Mouse (Mus musculus) midbrain, postnatal 0 days (tissue): Measurements from ENCODE around the gene Ddx46. TPM values are rescaled to one million over a fixed set of nuclear protein-coding genes. Genes with fewer than 3 reads are reported as not detected.
"Not testable (repeated sequence)": the region's sequence is repeated elsewhere in the genome, so short reads cannot be mapped to it uniquely, and the experiment has no call there.

Source experiments
- ATAC-seq: fragments of 200-750 bp; cut with Nextera tagmentation; 2 replicates; pipeline ENCODE4 v1.8.0; 2017; ENCODE audit warnings: moderate number of reproducible peaks, mild to moderate bottlenecking, moderate TSS enrichment, moderate library complexity; ENCODE audit not compliant: low FRiP score
- DNase-seq: peaks from one replicate; pipeline ENCODE4 v3.0.0-alpha.2; 2015; ENCODE audit warnings: low spot score
- H3K27ac ChIP-seq: fragments of 300-500 bp; sonication (generic); 2 replicates; pipeline ENCODE4 v1.5.1; 2014; ENCODE audit warnings: low read depth, mild to moderate bottlenecking, low read length, mixed read lengths
- H3K27me3 ChIP-seq: fragments of 300-500 bp; sonication (generic); 2 replicates; pipeline ENCODE4 v1.6.1; 2014; ENCODE audit warnings: low read length, control low read depth, mixed read lengths; ENCODE audit not compliant: insufficient read depth
- H3K36me3 ChIP-seq: fragments of 300-500 bp; sonication (generic); 2 replicates; pipeline ENCODE4 v1.6.1; 2014; ENCODE audit warnings: low read length, control low read depth, mixed read lengths; ENCODE audit not compliant: insufficient read depth
- H3K4me1 ChIP-seq: fragments of 300-500 bp; sonication (generic); 2 replicates; pipeline ENCODE4 v1.6.1; 2014; ENCODE audit warnings: mild to moderate bottlenecking, control low read depth, antibody characterized with exemption, low read length, mixed read lengths; ENCODE audit not compliant: insufficient read depth
- H3K4me2 ChIP-seq: fragments of 300-500 bp; sonication (generic); 2 replicates; pipeline ENCODE4 v1.6.1; 2014; ENCODE audit warnings: low read depth, mild to moderate bottlenecking, low read length, mixed read lengths; ENCODE audit not compliant: poor library complexity, severe bottlenecking
- H3K4me3 ChIP-seq: fragments of 300-500 bp; sonication (generic); 2 replicates; pipeline ENCODE4 v1.5.1; 2014; ENCODE audit warnings: low read depth, mild to moderate bottlenecking, low read length, moderate library complexity
- H3K9ac ChIP-seq: fragments of 300-500 bp; sonication (generic); replicated peaks from 2 replicates; pipeline ENCODE4 v1.6.1; 2014; ENCODE audit warnings: mild to moderate bottlenecking, low read length, moderate library complexity, mixed read lengths; ENCODE audit not compliant: poor library complexity, severe bottlenecking
- H3K9me3 ChIP-seq: fragments of 300-500 bp; sonication (generic); 2 replicates; pipeline ENCODE4 v1.6.1; 2016; ENCODE audit warnings: low read length, control low read depth
- CTCF ChIP-seq: IDR thresholded peaks from 2 replicates; pipeline ENCODE4 v1.5.1; 2016; ENCODE audit warnings: antibody characterized with exemption, mild to moderate bottlenecking
- WGBS: fragments of 180-500 bp; shearing (Covaris S2); extraction: QIAGEN DNeasy Blood & Tissue Kit; methylation state at CpG from one replicate; pipeline ENCODE4 v1.1.7; 2014; 5-methylcytosine and 5-hydroxymethylcytosine counted together
- polyA plus RNA-seq: library from polyadenylated mRNA; unstranded; fragments of >200 nt; fragmentation: Nextera tagmentation; extraction: Ambion mirVana; gene quantifications from 2 replicates; pipeline ENCODE4 v1.2.1, GENCODE M21; 2015
- total RNA-seq: library from RNA; depleted of rRNA; stranded (reverse); fragments of >200 nt; gene quantifications from 2 replicates; pipeline ENCODE4 v1.2.3, GENCODE M21; 2014

The Ddx46 gene
- total and polyA plus RNA-seq, 2 experiments from 2014 or later = 21.9 to 22.3 TPM

DNA sequence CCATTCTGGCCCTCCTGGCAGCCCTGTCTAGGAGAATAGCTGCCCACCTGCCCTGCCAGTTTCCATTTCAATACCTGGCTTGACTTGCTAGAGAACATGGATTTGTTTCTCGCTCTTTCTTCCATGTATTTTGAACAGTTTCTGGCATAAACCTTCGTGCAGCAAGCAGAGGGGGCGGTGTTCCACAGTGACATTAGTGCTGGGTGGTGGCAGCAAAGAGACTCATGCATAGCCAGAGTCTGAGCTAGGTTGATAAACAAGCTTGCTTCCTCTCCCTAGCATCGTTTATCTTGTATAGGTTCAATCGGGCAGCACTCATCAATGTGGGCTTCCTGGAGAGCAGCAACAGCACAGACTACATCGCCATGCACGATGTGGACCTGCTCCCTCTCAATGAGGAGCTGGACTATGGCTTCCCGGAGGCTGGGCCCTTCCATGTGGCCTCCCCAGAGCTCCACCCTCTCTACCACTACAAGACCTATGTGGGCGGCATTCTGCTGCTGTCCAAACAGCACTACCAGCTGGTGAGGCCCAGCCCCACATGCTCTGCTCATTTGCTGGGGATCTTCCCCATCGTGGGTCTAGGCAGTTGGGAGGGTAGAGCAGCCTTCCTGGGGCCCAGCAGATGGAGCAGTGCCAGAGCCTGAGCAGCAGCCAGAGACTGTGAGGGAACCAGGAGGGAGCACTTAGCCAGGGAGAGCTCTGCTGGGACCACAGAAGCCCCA, 27.8 kb upstream of the Ddx46 start:
- no peak for ATAC-seq
- no peak overlapping the region for H3K4me2 ChIP-seq
- DNase-seq = no peak
- H3K9ac ChIP-seq = no peak overlapping the region
- H3K27me3 ChIP-seq = no peaks in the 10 kb centered on the region
- no peaks in the 10 kb centered on the region for H3K9me3 ChIP-seq
- H3K4me1 ChIP-seq = no peaks in the 10 kb centered on the region
- H3K27ac ChIP-seq = no peak overlapping the region
- no peak overlapping the region for H3K4me3 ChIP-seq
- peaks cover 46% of the 10 kb centered on the region for H3K36me3 ChIP-seq
- no peak for TF ChIP-seq CTCF
- WGBS = 79% methylated on average over 10 of the region's 10 CpGs

DNA sequence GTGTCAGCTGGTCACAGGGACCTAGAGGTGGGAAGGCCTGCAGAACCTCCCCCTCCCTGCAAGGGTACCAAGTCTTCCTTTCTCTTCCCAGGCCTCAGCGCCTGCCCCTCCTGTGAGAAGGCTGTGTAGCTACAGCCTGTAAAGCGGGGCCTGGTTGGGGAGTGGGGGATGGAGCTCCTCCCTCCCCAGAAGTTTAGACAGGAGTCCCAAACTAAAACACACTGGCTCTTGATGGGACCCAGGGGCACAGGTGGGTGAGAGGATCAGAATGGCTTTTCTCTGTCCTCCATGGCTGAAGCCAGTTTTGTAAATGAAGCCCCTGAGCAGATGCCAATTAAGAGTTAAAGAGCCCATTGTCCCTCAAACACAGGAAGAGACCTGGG, 27.2 kb upstream of the Ddx46 start:
- no peak overlapping the region for H3K4me3 ChIP-seq
- peaks cover 46% of the 10 kb centered on the region for H3K36me3 ChIP-seq
- no peak for DNase-seq
- H3K27me3 ChIP-seq = no peaks in the 10 kb centered on the region
- ATAC-seq = no peak
- no peak overlapping the region for H3K27ac ChIP-seq
- no peak overlapping the region for H3K4me2 ChIP-seq
- WGBS = 85% methylated on average over 2 of the region's 2 CpGs
- no peaks in the 10 kb centered on the region for H3K9me3 ChIP-seq
- no peaks in the 10 kb centered on the region for H3K4me1 ChIP-seq
- TF ChIP-seq CTCF = no peak
- no peak overlapping the region for H3K9ac ChIP-seq

DNA sequence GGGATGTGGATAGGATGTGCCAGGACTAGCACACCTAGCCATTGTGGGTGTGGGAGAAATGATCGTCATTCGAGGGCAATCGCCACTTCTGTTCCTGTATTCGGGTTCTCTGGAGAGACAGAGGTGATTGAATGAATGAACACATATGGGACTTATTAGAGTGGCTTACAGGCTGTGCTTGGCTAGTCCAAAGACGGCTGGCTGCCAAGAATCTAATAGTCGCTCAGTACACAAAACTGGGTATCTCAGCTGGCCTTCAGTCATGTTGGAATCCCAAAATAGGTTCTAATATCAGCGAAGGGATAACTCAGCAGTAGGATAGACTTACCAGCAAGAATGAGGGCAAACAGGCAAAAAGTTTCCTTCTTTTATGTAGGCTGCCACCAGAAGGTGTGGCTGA, 22.8 kb upstream of the Ddx46 start:
- H3K36me3 ChIP-seq = peaks cover 28% of the 10 kb centered on the region
- 89% methylated on average over 7 of the region's 7 CpGs for WGBS
- no peaks in the 10 kb centered on the region for H3K9me3 ChIP-seq
- no peaks in the 10 kb centered on the region for H3K27me3 ChIP-seq
- H3K4me3 ChIP-seq = no peak overlapping the region
- no peak for ATAC-seq
- no peak overlapping the region for H3K4me2 ChIP-seq
- H3K27ac ChIP-seq = no peak overlapping the region
- TF ChIP-seq CTCF = no peak
- no peaks in the 10 kb centered on the region for H3K4me1 ChIP-seq
- no peak overlapping the region for H3K9ac ChIP-seq
- DNase-seq = no peak

- Histone ChIP-seq H3K4me3 (no peak overlapping the region), H3K9ac (no peak overlapping the region), H3K4me1 (no peaks in the 10 kb centered on the region), H3K36me3 (peaks cover 14% of the 10 kb centered on the region), H3K4me2 (no peak overlapping the region), H3K27ac (no peak overlapping the region), H3K9me3 (no peaks in the 10 kb centered on the region), H3K27me3 (no peaks in the 10 kb centered on the region)
- TF ChIP-seq CTCF = no peak
- no peak for ATAC-seq
- no peak for DNase-seq
- WGBS = 59% methylated on average over 5 of the region's 5 CpGs
Measured at GRCm38 (mm10) chr13:55613471-55613870, 21.4 kb upstream of the Ddx46 start.

DNA sequence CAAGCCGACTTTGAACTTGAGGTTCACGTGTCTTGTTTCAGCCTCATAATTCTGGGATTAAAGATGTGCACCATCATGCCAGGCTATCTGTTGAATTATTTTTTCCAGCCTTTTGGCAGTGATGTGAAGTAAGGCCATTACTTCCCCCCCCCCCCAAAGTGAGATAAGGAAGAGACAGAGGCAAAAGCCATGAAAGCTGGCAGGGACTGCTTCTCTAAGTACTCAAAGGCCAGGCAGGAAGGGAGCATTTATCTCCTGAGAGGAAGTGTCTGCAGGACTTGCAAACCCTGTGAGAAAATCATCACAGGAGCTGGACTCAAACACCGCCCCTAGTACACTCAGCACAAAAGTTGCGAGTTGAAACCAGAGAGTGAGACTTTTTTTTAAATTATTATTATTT, 15.5 kb upstream of the Ddx46 start:
- Histone ChIP-seq H3K9ac (no peak overlapping the region), H3K4me2 (no peak overlapping the region), H3K27me3 (no peaks in the 10 kb centered on the region), H3K27ac (no peak overlapping the region), H3K4me3 (no peak overlapping the region), H3K4me1 (peaks cover 3% of the 10 kb centered on the region; the same call in 1 of the 2 replicates), H3K9me3 (no peaks in the 10 kb centered on the region), H3K36me3 (no peaks in the 10 kb centered on the region)
- DNase-seq = no peak
- TF ChIP-seq CTCF = no peak
- 88% methylated on average over 4 of the region's 4 CpGs for WGBS
- no peak for ATAC-seq

DNA sequence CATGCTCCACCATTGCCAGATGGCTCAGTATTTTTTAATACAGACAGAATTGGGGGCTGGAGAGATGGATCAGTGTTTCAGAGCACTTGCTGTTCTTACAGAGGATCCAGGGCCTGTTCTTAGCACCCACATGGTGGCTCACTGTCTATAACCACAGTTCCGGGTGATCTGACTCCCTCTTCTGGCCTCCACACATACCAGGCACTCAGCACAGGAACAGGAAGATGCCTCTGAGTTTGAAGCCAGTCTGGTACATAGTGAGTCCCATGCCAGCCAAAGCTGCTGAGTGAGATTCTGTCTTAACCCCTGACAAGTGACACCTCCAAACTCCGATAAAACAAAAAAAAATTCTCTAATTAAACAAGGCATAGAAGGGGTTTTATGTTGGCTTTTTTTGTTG, 14.6 kb upstream of the Ddx46 start:
- 89% methylated on average over 2 of the region's 2 CpGs for WGBS
- no peaks in the 10 kb centered on the region for H3K27me3 ChIP-seq
- no peak overlapping the region for H3K4me2 ChIP-seq
- no peaks in the 10 kb centered on the region for H3K9me3 ChIP-seq
- peaks cover 4% of the 10 kb centered on the region; the same call in 1 of the 2 replicates for H3K4me1 ChIP-seq
- no peak for TF ChIP-seq CTCF
- no peak for DNase-seq
- H3K4me3 ChIP-seq = no peak overlapping the region
- no peak overlapping the region for H3K27ac ChIP-seq
- ATAC-seq = no peak
- H3K36me3 ChIP-seq = no peaks in the 10 kb centered on the region; the same call in 1 of the 2 replicates
- H3K9ac ChIP-seq = no peak overlapping the region

DNA sequence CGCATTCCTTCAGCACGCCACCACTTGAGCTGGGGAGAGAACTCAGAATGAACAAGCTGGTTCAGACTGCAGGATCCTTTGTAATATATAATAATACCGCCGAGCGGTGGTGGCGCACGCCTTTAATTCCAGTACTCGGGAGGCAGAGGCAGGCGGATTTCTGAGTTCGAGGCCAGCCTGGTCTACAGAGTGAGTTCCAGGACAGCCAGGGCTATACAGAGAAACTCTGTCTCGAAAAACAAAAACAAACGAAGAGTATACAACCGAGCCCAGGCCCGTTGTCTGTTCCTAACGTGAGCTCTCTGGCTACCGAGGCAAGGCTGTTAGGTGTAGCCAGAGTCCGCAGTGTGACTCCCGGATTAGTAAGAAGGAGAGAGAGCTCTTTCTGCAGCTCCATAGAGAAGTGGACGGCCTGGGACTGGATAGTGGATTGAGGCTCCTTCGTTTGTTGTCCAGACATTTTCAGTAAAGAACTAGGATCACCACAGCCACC, 12.6 kb upstream of the Ddx46 start:
- Histone ChIP-seq H3K4me3 (peak overlapping the region; percentile 82), H3K27ac (peak overlapping the region; percentile 95), H3K4me2 (peak overlapping the region; percentile 73), H3K9ac (peak overlapping the region; percentile 81)
- not testable (repeated sequence) for H3K9me3 ChIP-seq, DNase-seq, H3K4me1 ChIP-seq, H3K27me3 ChIP-seq, ATAC-seq, H3K36me3 ChIP-seq
- WGBS = 30% methylated on average over 20 of the region's 20 CpGs
